Mouse (Mus musculus) heart, embryonic 15.5 days (tissue): ENCODE data around the gene Axl. TPM values are rescaled to one million over a fixed set of nuclear protein-coding genes. Genes with fewer than 3 reads are reported as not detected.
"Not testable (repeated sequence)": the region's sequence is repeated elsewhere in the genome, so short reads cannot be mapped to it uniquely, and the experiment has no call there.

Experiments
- ATAC-seq: fragments of 200-750 bp; cut with Nextera tagmentation; replicated peaks from 2 replicates; pipeline ENCODE4 v1.8.0; 2017; ENCODE audit warnings: low read depth, moderate TSS enrichment; ENCODE audit not compliant: insufficient number of reproducible peaks, insufficient read depth, low FRiP score
- H3K27ac ChIP-seq: fragments of 300-500 bp; sonication (generic); 2 replicates; pipeline ENCODE4 v1.5.1; 2015; ENCODE audit warnings: mild to moderate bottlenecking, inconsistent platforms
- H3K27me3 ChIP-seq: fragments of 300-500 bp; sonication (generic); 2 replicates; pipeline ENCODE4 v1.6.1; 2015; ENCODE audit warnings: inconsistent platforms
- H3K36me3 ChIP-seq: fragments of 300-500 bp; sonication (generic); 2 replicates; pipeline ENCODE4 v1.6.1; 2015; ENCODE audit warnings: mild to moderate bottlenecking, inconsistent platforms
- H3K4me1 ChIP-seq: fragments of 300-500 bp; sonication (generic); replicated peaks from 2 replicates; pipeline ENCODE4 v1.6.1; 2015; ENCODE audit warnings: inconsistent platforms
- H3K4me2 ChIP-seq: fragments of 300-500 bp; sonication (generic); 2 replicates; pipeline ENCODE4 v1.6.1; 2015; ENCODE audit warnings: inconsistent platforms, mild to moderate bottlenecking, moderate library complexity
- H3K4me3 ChIP-seq: fragments of 300-500 bp; sonication (generic); 2 replicates; pipeline ENCODE4 v1.5.1; 2015; ENCODE audit warnings: mild to moderate bottlenecking, inconsistent platforms
- H3K9ac ChIP-seq: fragments of 300-500 bp; sonication (generic); 2 replicates; pipeline ENCODE4 v1.6.1; 2015; ENCODE audit warnings: mild to moderate bottlenecking, inconsistent platforms
- H3K9me3 ChIP-seq: fragments of 300-500 bp; sonication (generic); replicated peaks from 2 replicates; pipeline ENCODE4 v1.6.1; 2016; ENCODE audit warnings: inconsistent platforms
- WGBS: fragments of 180-500 bp; shearing (Covaris S2); methylation state at CpG from one replicate; pipeline ENCODE4 v1.1.7; 2015; ENCODE audit warnings: mixed read lengths; 5-methylcytosine and 5-hydroxymethylcytosine counted together
- polyA plus RNA-seq: library from polyadenylated mRNA; unstranded; fragments of >200 nt; fragmentation: Nextera tagmentation; extraction: Ambion mirVana; gene quantifications from 2 replicates; pipeline ENCODE4 v1.2.1, GENCODE M21; 2015

Gene Axl
- polyA plus RNA-seq, 1 experiment from 2014 or later = 49.1 TPM

DNA sequence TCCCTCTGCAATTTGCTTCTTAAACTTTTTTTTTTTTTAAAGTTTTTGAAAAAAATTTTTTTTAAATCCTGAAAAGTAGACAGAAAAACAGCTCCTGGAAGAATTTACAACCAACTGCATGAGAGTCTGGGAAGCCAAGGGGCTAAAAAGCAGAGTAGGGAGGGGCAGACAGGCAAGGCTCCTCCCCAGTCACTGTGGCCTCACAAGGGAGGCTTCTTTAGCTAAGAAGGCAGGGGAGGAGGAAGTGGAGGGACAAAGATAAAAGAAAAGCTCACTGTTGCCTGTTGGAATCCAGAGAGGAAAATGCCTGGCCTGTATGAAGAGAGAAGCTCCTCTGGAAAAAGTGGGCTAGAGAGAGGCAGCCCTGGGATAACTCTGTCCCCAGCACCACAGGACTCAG, 66.7 kb downstream of the Axl start:
- not testable (repeated sequence) for H3K4me3 ChIP-seq, H3K9ac ChIP-seq, H3K4me2 ChIP-seq, H3K27me3 ChIP-seq, ATAC-seq, H3K9me3 ChIP-seq
- Histone ChIP-seq H3K27ac (peak overlapping the region; percentile 3; the same call in 1 of the 2 replicates), H3K4me1 (peaks cover 18% of the 10 kb centered on the region), H3K36me3 (peaks cover 56% of the 10 kb centered on the region)

DNA sequence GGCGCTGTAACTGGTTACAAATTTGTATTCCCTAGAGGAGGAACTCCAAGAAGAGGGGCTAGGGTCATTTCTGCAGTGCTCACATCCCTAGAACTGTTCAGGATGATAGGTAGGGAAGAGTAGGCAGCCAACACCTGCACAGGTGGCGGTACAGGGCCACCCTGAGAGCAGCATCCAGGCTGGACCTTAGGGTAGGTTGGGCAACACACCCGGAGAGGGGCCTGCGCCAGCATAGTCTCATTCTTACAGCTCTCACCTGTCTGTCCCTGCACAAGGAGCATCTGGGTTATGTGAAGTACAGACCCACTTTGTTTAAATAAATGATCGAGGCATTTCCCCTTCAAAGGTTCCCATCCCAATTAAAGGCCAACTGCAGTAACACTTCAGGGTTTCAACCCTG, 67.7 kb downstream of the Axl start:
- Histone ChIP-seq H3K27ac (no peak overlapping the region), H3K4me2 (no peak overlapping the region), H3K36me3 (peaks cover 51% of the 10 kb centered on the region), H3K4me1 (peaks cover 18% of the 10 kb centered on the region), H3K9me3 (no peaks in the 10 kb centered on the region), H3K4me3 (no peak overlapping the region), H3K27me3 (no peaks in the 10 kb centered on the region), H3K9ac (no peak overlapping the region)
- ATAC-seq = no peak
- 92% methylated on average over 5 of the region's 5 CpGs for WGBS

DNA sequence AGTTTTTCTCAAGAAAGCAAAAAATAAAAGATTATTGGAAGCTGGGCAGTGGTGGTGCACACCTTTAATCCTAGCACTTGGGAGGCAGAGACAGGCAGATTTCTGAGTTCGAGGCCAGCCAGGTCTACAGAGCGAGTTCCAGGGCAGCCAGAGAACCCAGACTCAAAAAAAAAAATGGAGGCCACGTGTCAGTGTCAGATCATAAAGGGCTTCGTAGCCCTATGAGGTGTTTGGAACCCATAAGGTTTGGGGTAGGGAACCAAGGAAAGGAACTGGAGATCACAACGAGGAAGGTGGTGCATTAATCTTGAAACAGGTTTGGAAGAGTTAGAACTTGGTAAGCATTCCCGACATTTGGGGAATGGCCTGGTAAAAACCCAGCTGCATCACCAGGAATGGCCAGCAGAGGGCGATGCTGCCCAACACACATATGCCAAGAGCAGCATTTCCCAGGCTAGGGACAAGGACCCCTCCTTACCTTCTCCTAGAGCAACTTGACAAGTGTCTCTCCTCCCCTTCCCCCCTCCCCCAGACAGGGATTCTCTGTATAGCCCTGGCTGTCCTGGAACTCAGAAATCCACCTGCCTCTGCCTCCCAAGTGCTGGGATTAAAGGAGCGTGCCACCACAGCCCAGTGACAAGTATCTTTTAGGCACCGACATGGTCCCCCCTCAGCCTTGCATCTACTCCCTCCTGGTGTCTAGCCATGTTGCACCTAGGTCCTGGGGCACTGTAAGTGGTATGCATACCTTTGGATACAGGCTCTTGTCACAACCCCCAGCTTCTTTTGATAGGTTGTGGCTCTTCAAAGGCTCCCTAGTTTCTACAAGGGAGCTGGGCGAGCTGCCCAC, 68.5 kb downstream of the Axl start:
- Histone ChIP-seq H3K9me3 (no peaks in the 10 kb centered on the region), H3K4me2 (peak overlapping the region; percentile 80; the same call in 1 of the 2 replicates), H3K36me3 (peaks cover 51% of the 10 kb centered on the region), H3K27ac (peak overlapping the region; percentile 77), H3K4me3 (no peak overlapping the region), H3K9ac (no peak overlapping the region), H3K27me3 (no peaks in the 10 kb centered on the region), H3K4me1 (peaks cover 18% of the 10 kb centered on the region)
- 56% methylated on average over 10 of the region's 10 CpGs for WGBS
- no peak for ATAC-seq

DNA sequence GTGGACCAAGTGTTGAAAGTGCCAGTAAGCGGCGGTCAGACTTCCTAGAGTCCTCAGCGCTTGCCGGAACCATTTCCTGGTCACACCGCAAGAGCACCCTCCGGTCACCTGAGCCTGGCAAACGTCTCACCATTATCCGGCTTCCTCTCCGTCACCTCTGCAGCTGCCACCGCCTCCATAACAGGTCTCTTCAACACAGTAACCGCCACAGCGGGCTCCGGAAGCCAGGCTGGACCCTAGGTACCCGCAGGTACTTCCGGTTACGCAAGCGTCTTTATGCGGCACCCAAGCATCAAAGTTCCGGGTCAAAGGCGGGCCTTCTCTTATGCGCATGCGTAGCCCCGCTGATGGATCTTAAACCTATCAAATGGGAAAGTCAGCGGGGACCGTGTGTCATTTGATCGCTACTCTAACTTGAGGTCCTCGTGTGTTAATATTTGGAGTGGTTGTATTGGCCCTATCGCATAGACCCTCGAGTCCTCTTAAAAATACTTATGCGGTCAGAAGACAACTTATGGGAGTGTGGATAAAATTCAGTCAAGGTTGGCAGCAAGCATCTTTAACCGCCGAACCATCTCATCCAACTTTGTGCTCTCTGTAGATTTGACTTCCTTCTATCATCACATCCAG, 69.6 kb downstream of the Axl start, which contains the start of gene Ccdc97:
Gene Ccdc97, minus strand, starts transcription at position 301 of the 630 bp plus-strand sequence.
- Histone ChIP-seq H3K9ac (peak within 1 kb of the TSS; percentile 62), H3K9me3 (no peaks in the 10 kb centered on the region), H3K4me2 (peak within 1 kb of the TSS; percentile 80), H3K27ac (peak within 1 kb of the TSS; percentile 77), H3K4me3 (peak within 1 kb of the TSS; percentile 60), H3K27me3 (no peaks in the 10 kb centered on the region), H3K36me3 (peaks cover 51% of the 10 kb centered on the region), H3K4me1 (peaks cover 18% of the 10 kb centered on the region)
- ATAC-seq = peak; percentile 72
- WGBS = 4% methylated on average over 32 of the region's 32 CpGs

DNA sequence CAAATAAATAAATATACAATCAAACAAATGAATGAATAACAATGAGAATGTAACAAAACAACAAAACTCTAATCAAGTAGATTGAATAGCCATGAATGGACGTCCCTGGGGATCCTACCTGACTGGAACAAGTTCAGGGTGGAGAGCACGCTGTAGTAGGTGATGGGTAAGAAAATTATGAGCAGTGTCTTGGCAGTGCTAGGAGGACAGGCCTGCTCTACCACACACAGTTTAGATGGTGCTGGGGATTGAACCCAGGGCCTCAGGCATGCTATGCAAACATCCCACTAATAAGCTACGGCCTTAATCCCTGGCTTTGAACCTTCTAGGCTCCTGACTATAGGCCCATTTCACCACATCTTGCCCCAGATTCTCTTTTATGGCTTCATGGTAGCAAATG, 71.0 kb downstream of the Axl start:
- Histone ChIP-seq H3K36me3 (peaks cover 51% of the 10 kb centered on the region), H3K27me3 (no peaks in the 10 kb centered on the region), H3K4me2 (peak overlapping the region; percentile 80), H3K4me1 (peaks cover 21% of the 10 kb centered on the region), H3K9me3 (no peaks in the 10 kb centered on the region), H3K27ac (no peak overlapping the region), H3K9ac (no peak overlapping the region), H3K4me3 (peak overlapping the region; percentile 60; the same call in 1 of the 2 replicates)
- WGBS = 90% methylated on average over 3 of the region's 3 CpGs
- no peak for ATAC-seq

DNA sequence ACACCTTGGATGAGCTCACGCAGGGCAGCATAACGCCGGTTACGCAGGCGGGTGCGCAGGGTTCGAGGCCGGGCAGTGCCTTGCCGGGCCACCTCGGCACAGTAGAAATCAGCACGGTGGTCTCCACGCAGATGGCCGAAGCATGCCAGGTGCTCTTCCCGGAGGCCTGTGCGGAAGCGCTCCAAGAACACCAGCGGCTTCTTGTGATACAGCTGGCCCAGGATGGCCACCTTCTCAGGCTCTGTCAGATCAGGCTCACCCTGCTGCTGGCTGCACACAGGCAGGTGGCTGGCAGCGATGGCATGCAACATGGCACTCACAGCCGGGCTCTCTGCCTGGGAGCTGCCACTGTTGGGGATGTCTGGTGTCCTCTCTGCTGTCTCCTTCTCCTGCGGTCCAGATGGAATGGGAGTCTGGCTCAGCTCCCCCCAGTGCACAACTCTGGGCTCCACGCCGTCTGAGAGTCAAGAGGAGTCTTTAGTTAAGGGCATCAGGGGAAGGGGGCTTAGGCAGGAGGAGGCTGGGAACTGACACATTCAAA, 72.7 kb downstream of the Axl start:
- Histone ChIP-seq H3K27ac (no peak overlapping the region), H3K4me3 (no peak overlapping the region), H3K4me1 (peaks cover 37% of the 10 kb centered on the region), H3K4me2 (no peak overlapping the region), H3K36me3 (peaks cover 41% of the 10 kb centered on the region), H3K9ac (no peak overlapping the region), H3K9me3 (no peaks in the 10 kb centered on the region), H3K27me3 (no peaks in the 10 kb centered on the region)
- 93% methylated on average over 22 of the region's 22 CpGs for WGBS
- ATAC-seq = no peak

DNA sequence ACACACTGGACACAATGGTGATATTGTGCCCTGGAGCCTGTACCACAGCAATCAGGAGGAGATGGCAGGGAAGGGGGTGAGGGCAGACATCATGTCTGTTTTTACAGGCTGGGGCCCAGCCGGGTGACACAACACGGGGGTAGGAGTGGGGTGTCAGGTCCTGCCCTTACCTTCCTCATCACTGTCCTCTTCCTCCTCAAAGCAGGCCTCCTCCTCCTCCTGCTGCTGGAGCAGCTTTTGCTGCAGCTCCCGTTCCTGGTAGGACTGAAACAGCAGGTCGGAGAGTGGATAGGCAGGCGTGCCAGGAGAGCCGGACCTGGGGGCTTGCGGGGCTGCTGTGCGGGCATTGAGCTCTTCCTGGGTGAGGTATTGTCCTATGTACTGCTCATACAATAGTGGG, 73.9 kb downstream of the Axl start:
- H3K9ac ChIP-seq = no peak overlapping the region
- WGBS = 93% methylated on average over 8 of the region's 8 CpGs
- peaks cover 46% of the 10 kb centered on the region for H3K4me1 ChIP-seq
- no peaks in the 10 kb centered on the region for H3K27me3 ChIP-seq
- H3K4me2 ChIP-seq = no peak overlapping the region
- H3K9me3 ChIP-seq = no peaks in the 10 kb centered on the region
- peaks cover 39% of the 10 kb centered on the region; the same call in 1 of the 2 replicates for H3K36me3 ChIP-seq
- H3K27ac ChIP-seq = no peak overlapping the region
- no peak overlapping the region for H3K4me3 ChIP-seq
- ATAC-seq = no peak

DNA sequence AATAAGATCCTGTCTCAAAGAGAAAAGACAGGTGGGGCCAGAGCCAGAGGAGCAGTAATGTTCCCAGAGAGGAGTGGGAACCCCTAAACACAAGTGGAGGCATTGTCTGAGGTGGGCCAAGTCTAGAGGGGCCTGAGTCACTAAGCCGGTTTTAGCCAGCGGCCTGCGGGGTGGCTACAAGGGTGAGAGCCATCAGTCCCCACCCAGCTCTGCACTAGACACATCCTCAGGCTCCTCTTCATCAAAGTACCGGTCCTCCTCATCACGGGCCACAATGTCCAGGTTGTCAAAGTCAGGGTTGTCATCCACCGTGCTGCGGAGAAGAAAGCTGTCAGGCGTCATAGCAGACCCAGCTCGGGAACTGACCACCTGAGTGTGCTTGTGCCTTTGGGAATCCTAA, 75.7 kb downstream of the Axl start:
- Histone ChIP-seq H3K9me3 (no peaks in the 10 kb centered on the region), H3K27ac (no peak overlapping the region), H3K4me1 (peaks cover 41% of the 10 kb centered on the region), H3K36me3 (peaks cover 39% of the 10 kb centered on the region; the same call in 1 of the 2 replicates), H3K4me2 (no peak overlapping the region), H3K4me3 (no peak overlapping the region), H3K9ac (no peak overlapping the region; the same call in 1 of the 2 replicates), H3K27me3 (no peaks in the 10 kb centered on the region)
- no peak for ATAC-seq
- 82% methylated on average over 9 of the region's 9 CpGs for WGBS

DNA sequence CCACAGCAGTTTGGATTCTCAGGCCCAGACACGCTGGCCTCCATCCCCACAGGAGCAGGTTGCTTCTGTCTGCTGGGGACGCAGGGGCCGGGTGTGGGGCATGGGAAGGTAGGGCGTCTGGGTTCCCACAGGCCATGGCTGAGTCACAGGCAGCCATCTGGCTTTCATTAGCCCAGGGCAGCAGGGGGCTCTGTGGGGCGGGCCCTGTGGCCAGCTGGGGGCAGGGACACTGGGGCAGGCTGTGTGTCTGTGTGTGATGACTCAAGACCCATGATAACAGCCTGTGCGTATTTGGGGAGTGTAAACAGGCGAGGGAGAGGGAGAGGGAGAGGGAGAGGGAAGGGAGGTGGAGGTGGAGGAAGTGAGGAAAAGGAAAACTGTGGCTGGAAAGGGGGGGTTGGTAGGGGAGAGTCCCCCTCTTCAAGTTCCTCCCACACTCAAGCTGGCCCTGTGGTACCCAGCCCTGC, 76.7 kb downstream of the Axl start:
- peak overlapping the region; percentile 22; the same call in 1 of the 2 replicates for H3K9ac ChIP-seq
- H3K4me1 ChIP-seq = peaks cover 43% of the 10 kb centered on the region
- H3K4me2 ChIP-seq = no peak overlapping the region
- 17% methylated on average over 7 of the region's 7 CpGs for WGBS
- H3K9me3 ChIP-seq = no peaks in the 10 kb centered on the region
- H3K27me3 ChIP-seq = no peaks in the 10 kb centered on the region
- peak; percentile 50 for ATAC-seq
- no peak overlapping the region for H3K4me3 ChIP-seq
- peak overlapping the region; percentile 69 for H3K27ac ChIP-seq
- peaks cover 39% of the 10 kb centered on the region; the same call in 1 of the 2 replicates for H3K36me3 ChIP-seq

DNA sequence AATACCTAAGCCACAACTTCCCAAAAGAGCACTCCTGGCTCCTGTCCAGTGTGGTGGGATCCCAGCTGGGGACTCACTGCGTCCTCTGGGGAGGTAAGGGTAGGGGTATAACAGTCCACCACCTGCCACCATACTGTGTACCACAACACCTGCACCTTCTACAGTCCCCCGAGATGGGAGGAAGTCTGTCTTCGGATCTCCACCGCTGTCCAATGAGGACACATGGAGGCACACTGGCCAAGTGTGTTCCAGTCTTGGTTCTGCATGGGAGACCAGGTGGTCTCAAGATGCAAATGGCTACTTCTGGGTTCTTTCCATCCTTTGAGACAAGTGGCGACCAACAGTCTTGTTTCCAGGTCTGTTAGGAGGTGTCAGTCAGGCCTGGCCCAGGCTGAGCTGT, 77.3 kb downstream of the Axl start:
- Histone ChIP-seq H3K4me1 (peaks cover 49% of the 10 kb centered on the region), H3K9ac (no peak overlapping the region), H3K4me3 (no peak overlapping the region), H3K27ac (peak overlapping the region; percentile 69), H3K27me3 (no peaks in the 10 kb centered on the region), H3K9me3 (no peaks in the 10 kb centered on the region), H3K36me3 (peaks cover 38% of the 10 kb centered on the region; the same call in 1 of the 2 replicates), H3K4me2 (0 out of 2 replicates have a peak overlapping the region, but pooled peaks have one; percentile 51)
- 48% methylated on average over 5 of the region's 5 CpGs for WGBS
- ATAC-seq = no peak

DNA sequence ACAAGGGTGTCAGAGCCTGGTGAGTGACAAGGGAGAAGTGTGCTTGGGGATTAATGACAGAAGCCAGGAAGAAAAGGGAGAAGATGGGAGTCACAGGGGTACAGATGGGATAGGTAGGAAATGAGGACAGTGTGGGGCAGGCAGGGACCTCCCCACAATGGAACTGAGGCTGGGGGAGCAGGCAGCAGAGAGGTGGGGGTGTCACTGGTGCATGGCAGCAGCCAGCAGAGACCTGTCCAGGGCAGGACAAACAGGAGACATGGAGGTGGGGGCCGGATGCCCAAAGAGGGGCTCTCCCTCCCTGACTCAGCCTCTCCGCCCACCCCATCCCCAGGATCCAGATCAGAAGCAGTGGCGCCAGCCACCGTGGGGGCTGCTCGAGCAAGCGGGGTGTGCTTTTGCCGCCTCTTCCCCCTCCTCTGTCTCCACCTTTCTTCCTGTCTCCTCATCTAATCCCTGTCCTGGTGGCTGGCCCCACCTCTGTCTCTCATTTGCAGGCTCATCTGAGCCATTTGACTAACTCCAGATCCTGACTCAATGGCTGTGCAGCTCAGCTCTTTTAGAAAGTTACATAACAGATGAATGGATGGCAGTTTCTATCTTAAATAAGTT, 77.9 kb downstream of the Axl start:
- 0 out of 2 replicates have a peak, but pooled peaks have one; percentile 9 for ATAC-seq
- H3K4me2 ChIP-seq = peak overlapping the region; percentile 51
- H3K9me3 ChIP-seq = no peaks in the 10 kb centered on the region
- peaks cover 33% of the 10 kb centered on the region; the same call in 1 of the 2 replicates for H3K36me3 ChIP-seq
- 5% methylated on average over 7 of the region's 7 CpGs for WGBS
- H3K4me3 ChIP-seq = no peak overlapping the region
- H3K9ac ChIP-seq = peak overlapping the region; percentile 25
- H3K27me3 ChIP-seq = no peaks in the 10 kb centered on the region
- H3K4me1 ChIP-seq = peaks cover 54% of the 10 kb centered on the region
- H3K27ac ChIP-seq = peak overlapping the region; percentile 69
